Mouse (Mus musculus): ENCODE results near the gene Fibp. TPM values are rescaled to one million over a fixed set of nuclear protein-coding genes. Genes with fewer than 3 reads are reported as not detected.
"Not testable (repeated sequence)": the region's sequence is repeated elsewhere in the genome, so short reads cannot be mapped to it uniquely, and the experiment has no call there.

Gene Fibp
- polyA plus RNA-seq, 1 experiment from 2014 or later: 103 TPM

DNA sequence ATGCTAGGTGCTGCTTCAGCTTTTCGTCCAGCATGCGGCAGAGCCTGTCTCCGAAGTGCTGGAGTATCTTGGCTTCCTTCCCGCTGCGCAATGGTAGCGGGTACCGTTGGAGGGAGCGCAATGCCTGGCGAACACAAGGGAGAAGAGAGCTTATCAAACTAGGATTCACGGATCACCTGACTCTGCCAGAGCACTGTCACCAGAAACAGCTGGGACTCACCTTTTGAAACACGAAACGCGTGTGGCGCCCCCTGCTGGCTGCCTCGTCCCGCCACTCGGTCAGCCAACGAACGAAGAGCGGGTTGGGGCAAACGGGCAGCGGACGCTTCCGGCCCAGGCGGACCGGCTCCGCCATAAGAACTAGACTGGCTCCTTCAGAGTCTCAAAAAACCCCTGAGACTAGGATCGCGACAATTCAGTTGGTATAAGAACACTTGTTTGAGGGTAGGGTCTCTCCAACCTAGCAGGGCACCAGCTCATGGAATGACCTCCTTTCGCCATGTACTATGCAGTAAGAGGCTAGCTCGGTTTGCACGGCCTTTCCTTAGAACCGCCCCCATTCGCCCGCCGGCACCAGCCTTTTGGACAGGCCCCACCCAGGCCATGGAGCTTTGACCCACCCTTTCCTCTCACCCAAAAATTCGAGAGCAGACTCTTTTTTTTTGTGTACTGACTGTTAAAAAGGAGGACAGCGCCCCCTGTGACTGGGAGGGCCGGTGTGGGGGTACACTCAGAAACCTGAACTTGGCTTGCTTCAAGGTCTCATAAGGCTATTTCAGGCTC is 27.5 kb downstream of the Fibp start, which contains the start of gene Mus81:
Gene Mus81, minus strand, starts transcription at position 635 of the 783 bp plus-strand sequence.
- H3K27ac ChIP-seq (ENCODE audit: low read depth, low read length): peak within 1 kb of the TSS; percentile 97
- ATAC-seq (ENCODE audit: low FRiP score): peak; percentile 67
- peak within 1 kb of the TSS; percentile 63 for H3K9ac ChIP-seq (ENCODE audit: low read length)
- peaks cover 31% of the 10 kb centered on the region for H3K4me1 ChIP-seq (ENCODE audit: control insufficient read depth, insufficient read depth, low read length)
- WGBS: under 1% methylated on average over 39 of the region's 39 CpGs
- no peaks in the 10 kb centered on the region for H3K9me3 ChIP-seq (ENCODE audit: control insufficient read depth, low read length)
- H3K36me3 ChIP-seq (ENCODE audit: control insufficient read depth, insufficient read depth, low read length): peaks cover 5% of the 10 kb centered on the region
- peak within 1 kb of the TSS; percentile 47 for H3K4me3 ChIP-seq (ENCODE audit: low read depth, low read length)
- H3K4me2 ChIP-seq: peak within 1 kb of the TSS; percentile 77
- DNase-seq (ENCODE audit: low spot score, missing footprints): peak; percentile 100
- no peaks in the 10 kb centered on the region for H3K27me3 ChIP-seq (ENCODE audit: control insufficient read depth, insufficient read depth, low read length)

DNA sequence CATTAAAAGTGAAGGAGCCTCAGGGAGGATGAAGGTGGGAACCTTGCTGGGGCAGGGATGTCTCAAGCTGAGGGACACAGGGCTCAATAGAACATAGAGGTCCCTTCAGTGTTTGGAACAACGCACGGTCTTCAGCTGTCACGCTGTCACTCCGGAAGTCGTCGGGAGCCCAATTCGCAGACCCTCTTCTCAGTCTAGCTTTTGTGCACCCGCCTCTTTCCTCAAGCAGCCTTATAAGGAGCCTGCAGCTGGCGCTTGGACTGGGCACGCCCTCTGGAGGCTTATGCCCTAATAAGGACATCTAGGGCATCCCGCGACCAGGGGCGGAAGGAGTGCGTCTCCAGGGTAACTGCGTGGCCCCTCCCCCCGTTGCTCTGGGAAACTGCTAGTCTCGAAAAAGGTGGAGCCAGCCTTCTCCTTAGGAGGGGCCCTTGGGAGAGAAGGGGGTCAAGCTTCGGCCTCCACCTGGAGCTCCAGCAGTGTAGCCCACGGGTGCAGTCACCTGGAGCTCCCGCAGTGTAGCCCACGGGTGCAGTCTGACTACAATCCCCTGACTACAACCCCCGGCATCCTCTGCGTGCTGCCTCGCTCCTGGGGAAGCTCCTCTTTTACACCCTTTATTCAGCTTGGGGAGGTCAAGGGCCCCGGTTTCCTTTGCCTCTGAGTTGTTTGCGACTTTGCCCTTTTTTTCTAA is 28.6 kb downstream of the Fibp start:
- peak; percentile 82 for ATAC-seq (ENCODE audit: low FRiP score)

DNA sequence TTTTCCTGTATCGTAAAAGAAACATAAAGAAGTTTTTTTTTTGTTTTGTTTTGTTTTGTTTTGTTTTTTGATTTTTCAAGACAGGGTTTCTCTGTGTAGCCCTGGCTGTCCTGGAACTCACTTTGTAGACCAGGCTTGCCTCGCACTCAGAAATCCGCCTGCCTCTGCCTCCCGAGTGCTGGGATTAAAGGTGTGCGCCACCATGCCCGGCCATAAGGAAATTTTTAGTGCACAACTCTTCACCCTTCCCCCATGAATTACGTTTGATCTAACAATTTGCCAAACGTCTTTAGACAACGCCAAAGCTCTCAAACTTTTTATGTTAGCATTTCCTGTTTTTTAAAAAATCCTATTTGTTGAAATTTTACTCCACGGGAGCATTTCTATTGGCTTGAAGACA is 29.3 kb downstream of the Fibp start:
- WGBS: 58% methylated on average over 10 of the region's 10 CpGs
- Histone ChIP-seq H3K4me3 (ENCODE audit: low read depth, low read length) (peak overlapping the region; percentile 98), H3K4me1 (ENCODE audit: control insufficient read depth, insufficient read depth, low read length) (peaks cover 33% of the 10 kb centered on the region), H3K4me2 (peak overlapping the region; percentile 87; the same call in 1 of the 2 replicates), H3K36me3 (ENCODE audit: control insufficient read depth, insufficient read depth, low read length) (peaks cover 12% of the 10 kb centered on the region), H3K27ac (ENCODE audit: low read depth, low read length) (peak overlapping the region; percentile 99; the same call in 1 of the 2 replicates)
- not testable (repeated sequence) for H3K9me3 ChIP-seq (ENCODE audit: control insufficient read depth, low read length); DNase-seq (ENCODE audit: low spot score, missing footprints); H3K9ac ChIP-seq (ENCODE audit: low read length); ATAC-seq (ENCODE audit: low FRiP score); H3K27me3 ChIP-seq (ENCODE audit: control insufficient read depth, insufficient read depth, low read length)

More for the DNA sequence above, 28.6 kb downstream of the Fibp start:
- no peaks in the 10 kb centered on the region for H3K27me3 ChIP-seq (ENCODE audit: control insufficient read depth, insufficient read depth, low read length)
- H3K4me1 ChIP-seq (ENCODE audit: control insufficient read depth, insufficient read depth, low read length): peaks cover 33% of the 10 kb centered on the region
- peaks cover 10% of the 10 kb centered on the region for H3K36me3 ChIP-seq (ENCODE audit: control insufficient read depth, insufficient read depth, low read length)
- H3K27ac ChIP-seq (ENCODE audit: low read depth, low read length): peak overlapping the region; percentile 97
- H3K9ac ChIP-seq (ENCODE audit: low read length): peak overlapping the region; percentile 63
- under 1% methylated on average over 26 of the region's 26 CpGs for WGBS
- peak overlapping the region; percentile 77 for H3K4me2 ChIP-seq
- H3K9me3 ChIP-seq (ENCODE audit: control insufficient read depth, low read length): no peaks in the 10 kb centered on the region
- peak; percentile 100 for DNase-seq (ENCODE audit: low spot score, missing footprints)
- peak overlapping the region; percentile 47 for H3K4me3 ChIP-seq (ENCODE audit: low read depth, low read length)

DNA sequence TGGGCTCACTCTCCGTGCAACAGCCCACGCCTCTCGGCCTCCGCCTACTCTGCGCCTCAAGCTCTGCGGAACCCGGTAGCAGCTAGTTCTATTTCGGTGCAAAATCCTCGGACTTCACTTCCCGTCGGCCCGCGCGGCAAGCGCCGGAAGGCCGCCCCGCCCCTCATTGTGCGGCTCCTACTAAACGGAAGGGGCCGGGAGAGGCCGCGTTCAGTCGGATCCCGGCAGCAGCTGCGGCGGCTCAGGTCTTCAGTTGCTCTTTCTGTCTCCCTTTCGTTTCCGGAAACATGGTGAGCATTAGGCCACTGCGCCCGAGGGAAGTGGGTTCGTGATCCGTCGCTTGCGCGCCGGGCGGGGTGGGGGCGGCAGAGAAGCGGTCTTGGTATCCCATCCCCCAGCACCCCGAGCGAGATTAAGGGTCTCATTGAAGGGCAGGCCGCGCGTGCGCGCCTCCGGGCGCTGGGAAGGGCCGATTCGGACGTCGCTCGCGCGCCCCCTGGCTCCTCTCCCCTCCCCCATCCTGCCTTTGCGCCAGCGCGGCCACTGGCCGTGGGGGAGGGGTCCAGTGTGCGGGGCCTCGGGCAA is 30.0 kb downstream of the Fibp start, which contains the start of gene Cfl1:
Gene Cfl1, plus strand, starts transcription at position 143 of the 585 bp plus-strand sequence.
- WGBS: under 1% methylated on average over 60 of the region's 62 CpGs

DNA sequence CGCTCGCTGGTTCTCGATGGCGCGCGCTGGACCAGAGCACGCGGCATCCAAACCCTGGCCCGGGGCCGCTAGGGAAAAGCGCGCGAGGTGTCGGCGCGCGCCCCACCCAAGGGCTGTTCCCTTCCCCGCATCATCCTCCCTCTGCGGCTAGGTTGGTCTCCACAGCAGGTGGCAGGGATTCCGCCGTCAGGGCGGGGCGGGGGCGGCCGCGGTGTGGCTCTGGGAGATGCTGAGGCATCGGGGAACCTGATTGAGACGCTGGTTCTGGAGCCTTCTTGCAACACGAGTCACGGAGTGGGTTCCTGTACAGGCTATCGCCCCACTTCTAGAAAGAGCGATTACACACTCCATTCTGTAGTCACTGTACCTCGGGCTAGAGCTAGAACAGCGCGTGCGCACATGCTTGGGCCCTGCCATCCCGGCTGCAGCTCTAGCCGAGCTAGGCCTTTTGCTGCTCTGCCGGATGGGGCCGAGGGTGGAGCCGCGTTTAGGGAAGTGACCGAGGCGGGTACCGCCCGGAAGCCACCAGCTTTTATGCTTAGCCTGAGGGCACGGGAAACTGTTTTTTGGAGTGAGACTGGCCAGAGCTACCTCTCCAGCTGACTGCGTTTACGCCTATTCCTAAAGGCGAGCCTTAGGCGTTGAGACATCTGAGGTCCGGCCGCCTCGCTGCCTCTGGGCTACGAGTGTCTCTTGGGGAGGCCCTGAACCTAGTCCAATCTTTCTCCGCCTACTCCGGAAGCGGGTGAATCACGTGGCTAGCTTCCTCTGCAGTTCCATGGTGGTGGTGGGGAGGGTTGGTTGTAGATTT is 30.7 kb downstream of the Fibp start:
- H3K27ac ChIP-seq (ENCODE audit: low read depth, low read length): peak overlapping the region; percentile 99
- H3K9ac ChIP-seq (ENCODE audit: low read length): peak overlapping the region; percentile 96
- DNase-seq (ENCODE audit: low spot score, missing footprints) (peak; percentile 97), ATAC-seq (ENCODE audit: low FRiP score) (peak; percentile 8; the same call in 1 of the 2 replicates)
- peak overlapping the region; percentile 98 for H3K4me3 ChIP-seq (ENCODE audit: low read depth, low read length)
- no peaks in the 10 kb centered on the region for H3K27me3 ChIP-seq (ENCODE audit: control insufficient read depth, insufficient read depth, low read length)
- WGBS: under 1% methylated on average over 58 of the region's 59 CpGs
- H3K36me3 ChIP-seq (ENCODE audit: control insufficient read depth, insufficient read depth, low read length): peaks cover 12% of the 10 kb centered on the region
- H3K9me3 ChIP-seq (ENCODE audit: control insufficient read depth, low read length): no peaks in the 10 kb centered on the region
- peak overlapping the region; percentile 87 for H3K4me2 ChIP-seq
- peaks cover 33% of the 10 kb centered on the region for H3K4me1 ChIP-seq (ENCODE audit: control insufficient read depth, insufficient read depth, low read length)

More for the DNA sequence above, 30.0 kb downstream of the Fibp start, which contains the start of gene Cfl1:
- ATAC-seq (ENCODE audit: low FRiP score) (peak; percentile 72), DNase-seq (ENCODE audit: low spot score, missing footprints) (peak; percentile 99)
- H3K36me3 ChIP-seq (ENCODE audit: control insufficient read depth, insufficient read depth, low read length): peaks cover 12% of the 10 kb centered on the region
- H3K4me3 ChIP-seq (ENCODE audit: low read depth, low read length): peak within 1 kb of the TSS; percentile 98
- peak within 1 kb of the TSS; percentile 87 for H3K4me2 ChIP-seq
- H3K9ac ChIP-seq (ENCODE audit: low read length): peak within 1 kb of the TSS; percentile 96
- H3K4me1 ChIP-seq (ENCODE audit: control insufficient read depth, insufficient read depth, low read length): peaks cover 33% of the 10 kb centered on the region
- no peaks in the 10 kb centered on the region for H3K27me3 ChIP-seq (ENCODE audit: control insufficient read depth, insufficient read depth, low read length)
- no peaks in the 10 kb centered on the region for H3K9me3 ChIP-seq (ENCODE audit: control insufficient read depth, low read length)
- peak within 1 kb of the TSS; percentile 99 for H3K27ac ChIP-seq (ENCODE audit: low read depth, low read length)

DNA sequence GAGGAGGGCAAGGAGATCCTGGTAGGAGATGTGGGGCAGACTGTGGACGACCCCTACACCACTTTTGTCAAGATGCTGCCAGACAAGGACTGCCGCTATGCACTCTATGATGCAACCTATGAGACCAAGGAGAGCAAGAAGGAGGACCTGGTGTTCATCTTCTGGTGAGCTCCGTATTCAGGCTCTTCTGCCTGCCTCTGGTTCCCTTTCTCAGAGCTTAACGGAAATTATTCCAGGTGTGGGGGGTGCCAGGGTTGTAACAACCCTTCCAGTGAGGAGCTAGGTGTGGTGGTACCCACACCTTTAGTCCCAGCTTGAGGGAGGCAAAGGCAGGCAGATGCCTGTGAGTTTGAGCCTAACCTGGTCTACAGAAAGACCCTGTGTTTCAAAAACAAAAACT is 32.2 kb downstream of the Fibp start:
- no peak overlapping the region for H3K4me3 ChIP-seq (ENCODE audit: low read depth, low read length)
- H3K4me2 ChIP-seq: no peak overlapping the region
- H3K9ac ChIP-seq (ENCODE audit: low read length): no peak overlapping the region
- no peaks in the 10 kb centered on the region for H3K27me3 ChIP-seq (ENCODE audit: control insufficient read depth, insufficient read depth, low read length)
- H3K9me3 ChIP-seq (ENCODE audit: control insufficient read depth, low read length): no peaks in the 10 kb centered on the region
- 92% methylated on average over 4 of the region's 4 CpGs for WGBS
- peaks cover 25% of the 10 kb centered on the region for H3K4me1 ChIP-seq (ENCODE audit: control insufficient read depth, insufficient read depth, low read length)
- H3K27ac ChIP-seq (ENCODE audit: low read depth, low read length): no peak overlapping the region
- peaks cover 14% of the 10 kb centered on the region for H3K36me3 ChIP-seq (ENCODE audit: control insufficient read depth, insufficient read depth, low read length)
- ATAC-seq (ENCODE audit: low FRiP score) (no peak), DNase-seq (ENCODE audit: low spot score, missing footprints) (no peak)

DNA sequence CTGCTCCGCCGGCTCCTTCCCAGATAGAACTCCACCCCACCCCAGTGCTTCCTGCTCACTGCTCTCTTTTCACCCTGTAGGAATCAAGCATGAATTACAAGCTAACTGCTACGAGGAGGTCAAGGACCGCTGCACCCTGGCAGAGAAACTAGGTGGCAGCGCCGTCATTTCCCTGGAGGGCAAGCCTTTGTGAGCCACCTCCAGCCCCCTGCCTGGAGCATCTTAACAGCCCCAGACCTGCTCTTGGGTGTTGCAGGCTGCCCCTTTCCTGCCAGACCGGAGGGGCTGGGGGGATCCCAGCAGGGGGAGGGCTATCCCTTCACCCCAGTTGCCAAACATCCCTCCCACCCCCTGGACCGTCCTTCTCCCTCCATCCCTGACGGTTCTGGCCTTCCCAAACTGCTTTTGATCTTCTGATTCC is 32.9 kb downstream of the Fibp start:
- ATAC-seq (ENCODE audit: low FRiP score); H3K9me3 ChIP-seq (ENCODE audit: control insufficient read depth, low read length); H3K27ac ChIP-seq (ENCODE audit: low read depth, low read length); H3K27me3 ChIP-seq (ENCODE audit: control insufficient read depth, insufficient read depth, low read length); DNase-seq (ENCODE audit: low spot score, missing footprints); H3K9ac ChIP-seq (ENCODE audit: low read length); H3K4me3 ChIP-seq (ENCODE audit: low read depth, low read length); H3K4me2 ChIP-seq: not testable (repeated sequence)
- WGBS: 66% methylated on average over 9 of the region's 9 CpGs
- Histone ChIP-seq H3K4me1 (ENCODE audit: control insufficient read depth, insufficient read depth, low read length) (peaks cover 24% of the 10 kb centered on the region), H3K36me3 (ENCODE audit: control insufficient read depth, insufficient read depth, low read length) (peaks cover 14% of the 10 kb centered on the region)

DNA sequence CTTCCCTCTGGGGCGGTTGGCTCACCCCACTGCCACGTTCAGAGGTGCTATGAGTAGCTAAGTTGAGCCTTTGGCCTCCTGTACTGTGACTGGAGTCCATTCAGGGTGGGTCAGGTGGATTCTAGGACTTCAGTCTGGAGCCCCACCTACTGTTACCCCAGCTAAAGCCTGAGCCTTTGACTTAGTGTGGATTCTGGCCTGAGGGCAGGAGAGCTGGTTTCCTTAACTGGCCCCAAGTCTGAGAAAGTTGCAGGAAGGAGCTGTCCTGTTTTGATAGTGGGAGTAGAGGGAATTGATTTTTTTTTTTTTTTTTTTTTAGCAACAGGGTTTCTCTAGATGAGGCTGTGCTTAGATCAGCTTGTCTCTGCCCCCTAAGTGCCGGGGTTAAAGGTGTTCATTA is 33.9 kb downstream of the Fibp start:
- no peak overlapping the region for H3K27ac ChIP-seq (ENCODE audit: low read depth, low read length)
- 88% methylated on average over 3 of the region's 3 CpGs for WGBS
- H3K9ac ChIP-seq (ENCODE audit: low read length): no peak overlapping the region

More for the DNA sequence above, 33.9 kb downstream of the Fibp start:
- ATAC-seq (ENCODE audit: low FRiP score) (no peak), DNase-seq (ENCODE audit: low spot score, missing footprints) (no peak)
- Histone ChIP-seq H3K36me3 (ENCODE audit: control insufficient read depth, insufficient read depth, low read length) (peaks cover 14% of the 10 kb centered on the region), H3K4me2 (no peak overlapping the region), H3K27me3 (ENCODE audit: control insufficient read depth, insufficient read depth, low read length) (no peaks in the 10 kb centered on the region), H3K9me3 (ENCODE audit: control insufficient read depth, low read length) (no peaks in the 10 kb centered on the region), H3K4me3 (ENCODE audit: low read depth, low read length) (no peak overlapping the region), H3K4me1 (ENCODE audit: control insufficient read depth, insufficient read depth, low read length) (peaks cover 19% of the 10 kb centered on the region)
